Mouse (Mus musculus): ENCODE measurements around the gene Ak7. TPM values are rescaled to one million over a fixed set of nuclear protein-coding genes. Genes with fewer than 3 reads are reported as not detected.

The Ak7 gene
- total RNA-seq (2015; ENCODE audit: low replicate concordance) (not detected in 2 replicates), total RNA-seq (2017; ENCODE audit: low replicate concordance) (not detected in 2 replicates)

- peak; percentile 97 for ATAC-seq (replicated peaks; ENCODE audit: low FRiP score, poor library complexity, severe bottlenecking)
These were observed at the start of gene Ak7 for GRCm38 (mm10) chr12:105705799-105706487. Gene Ak7, plus strand, starts transcription at chr12:105705976.

DNA sequence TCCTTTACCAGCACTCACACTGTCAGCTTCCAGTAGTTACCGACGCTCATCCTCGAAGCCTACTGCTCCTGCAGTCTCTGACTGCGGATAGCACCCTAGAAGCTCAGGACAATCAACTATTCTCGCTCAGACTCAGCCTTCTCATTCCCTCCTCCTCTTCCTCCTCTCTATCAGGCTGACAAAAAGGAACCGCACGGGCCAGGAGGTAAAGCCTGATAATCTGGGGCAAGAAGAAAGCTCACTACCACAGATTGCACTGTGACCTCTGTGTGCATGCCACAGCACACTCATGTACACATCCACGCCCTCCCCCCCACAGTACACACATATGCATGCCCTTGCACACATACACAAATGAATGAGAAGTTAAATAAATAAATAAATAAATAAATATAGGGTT, 29.5 kb upstream of the Ak7 start:
- no peak for ATAC-seq (replicated peaks; ENCODE audit: low FRiP score, poor library complexity, severe bottlenecking)

- no peak for ATAC-seq (replicated peaks; ENCODE audit: low FRiP score, poor library complexity, severe bottlenecking)
These were observed 27.6 kb upstream of the Ak7 start for GRCm38 (mm10) chr12:105678211-105678610.

GRCm38 (mm10) chr12:105678762-105679161, 27.0 kb upstream of the Ak7 start:
- no peak for ATAC-seq (replicated peaks; ENCODE audit: low FRiP score, poor library complexity, severe bottlenecking)

DNA sequence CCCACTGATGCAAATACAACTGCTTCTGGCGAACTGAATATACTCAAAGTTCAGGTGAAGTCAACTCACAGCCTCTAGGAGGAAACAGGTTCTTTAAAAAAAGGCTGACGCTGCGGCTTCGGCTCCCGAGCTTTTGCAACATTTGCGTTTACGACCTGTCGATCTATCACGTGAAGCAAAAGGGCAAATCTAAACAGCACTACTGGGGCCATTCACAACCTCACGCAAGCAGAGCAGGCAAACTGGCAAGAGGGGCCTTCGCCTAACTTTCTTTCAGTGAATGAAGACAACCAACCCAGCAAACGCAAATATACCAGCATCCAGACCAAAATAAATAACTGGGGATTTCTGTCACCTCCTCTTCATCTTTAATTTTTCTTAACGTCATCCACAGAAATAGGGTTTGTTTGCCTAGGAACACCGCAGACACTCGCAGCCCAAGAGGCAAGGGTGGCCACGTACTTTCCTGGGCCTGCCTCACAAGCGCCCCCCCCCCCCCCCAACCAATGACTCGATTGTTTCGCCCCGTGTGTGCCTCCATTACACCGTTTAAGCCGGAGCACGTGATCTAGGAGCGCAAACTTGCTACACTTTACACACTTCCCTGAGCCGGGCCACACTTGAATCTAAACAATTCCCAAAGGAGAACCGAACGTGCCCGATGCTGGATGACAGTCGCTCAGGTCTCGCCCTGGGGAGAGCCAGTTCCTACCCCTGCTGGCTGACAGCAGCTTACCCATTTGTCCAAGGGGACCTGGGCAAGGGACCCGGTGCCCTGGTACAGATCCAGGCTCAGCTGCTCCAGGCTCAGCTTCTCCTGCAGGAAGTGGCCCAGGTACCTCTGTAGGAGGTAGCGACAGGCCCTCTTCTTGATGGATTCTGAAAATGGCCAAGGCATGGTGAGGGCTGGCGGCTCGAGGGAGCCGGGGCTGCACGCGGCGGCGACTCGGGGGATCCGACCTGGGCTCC, 21.6 kb upstream of the Ak7 start, which contains the start of gene Gskip:
Gene Gskip, plus strand, starts transcription at position 897 of the 969 bp plus-strand sequence.
- ATAC-seq (replicated peaks; ENCODE audit: low FRiP score, poor library complexity, severe bottlenecking): peak; percentile 47

DNA sequence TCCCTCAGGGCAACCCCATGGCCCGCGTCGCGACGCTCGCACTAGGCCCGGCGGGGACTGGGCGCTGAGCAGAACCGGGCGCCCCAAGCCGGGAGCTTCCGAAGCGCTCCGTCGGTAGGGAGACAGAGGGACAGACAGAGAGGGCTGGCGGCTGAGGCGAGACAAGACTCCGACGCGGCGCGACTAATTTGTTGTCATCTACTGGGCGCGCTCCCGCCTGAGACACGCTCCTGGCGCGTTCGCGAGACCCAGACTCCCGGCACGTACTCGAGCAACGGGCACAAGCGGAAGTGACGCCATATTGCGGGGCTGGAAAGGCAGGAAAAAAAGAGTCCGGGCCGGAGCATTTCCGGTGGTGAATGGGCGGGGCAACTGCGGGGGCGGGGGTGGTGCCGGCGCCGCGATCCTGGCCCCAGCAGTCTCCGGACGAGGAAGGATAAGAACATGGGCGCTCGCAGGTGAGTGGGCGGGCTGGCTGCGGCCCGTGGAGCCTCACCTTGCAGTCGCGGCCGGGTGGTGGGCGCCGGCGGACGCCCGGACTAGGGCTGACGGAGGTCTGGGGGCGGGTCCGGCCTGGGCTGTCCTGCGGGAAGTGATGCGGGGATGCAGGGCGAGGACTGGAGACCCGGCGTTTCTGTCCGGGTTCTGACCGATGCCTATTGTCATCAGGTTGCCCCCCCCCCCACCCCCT, 20.6 kb upstream of the Ak7 start, which contains the start of gene Atg2b:
Gene Atg2b, minus strand, starts transcription at position 211 of the 691 bp plus-strand sequence.
- peak; percentile 90 for ATAC-seq (replicated peaks; ENCODE audit: low FRiP score, poor library complexity, severe bottlenecking)

- ATAC-seq (replicated peaks; ENCODE audit: low FRiP score, poor library complexity, severe bottlenecking): no peak
These were observed 19.0 kb upstream of the Ak7 start for GRCm38 (mm10) chr12:105686791-105687190.

DNA sequence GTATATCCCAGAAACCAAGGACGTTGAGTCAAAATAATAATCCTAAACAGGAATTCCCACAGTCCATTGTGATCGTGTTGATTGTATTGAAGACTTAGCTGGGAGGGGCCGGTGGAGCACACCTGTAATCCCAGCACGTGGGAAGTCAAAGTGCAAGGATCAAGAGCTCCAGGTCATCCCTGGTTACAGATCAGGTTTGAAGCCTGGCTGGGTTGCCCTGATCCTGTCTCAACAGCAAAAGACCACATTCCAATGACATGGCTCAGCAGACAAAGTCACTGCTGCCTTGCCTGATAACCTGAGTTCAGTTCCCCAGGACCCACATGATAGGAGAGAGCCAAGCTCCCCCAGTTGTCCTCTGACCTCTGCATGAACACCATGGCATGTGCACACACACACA, 18.4 kb upstream of the Ak7 start:
- no peak for ATAC-seq (replicated peaks; ENCODE audit: low FRiP score, poor library complexity, severe bottlenecking)

- no peak for ATAC-seq (replicated peaks; ENCODE audit: low FRiP score, poor library complexity, severe bottlenecking)
These were observed 17.2 kb upstream of the Ak7 start for GRCm38 (mm10) chr12:105688546-105688945.

DNA sequence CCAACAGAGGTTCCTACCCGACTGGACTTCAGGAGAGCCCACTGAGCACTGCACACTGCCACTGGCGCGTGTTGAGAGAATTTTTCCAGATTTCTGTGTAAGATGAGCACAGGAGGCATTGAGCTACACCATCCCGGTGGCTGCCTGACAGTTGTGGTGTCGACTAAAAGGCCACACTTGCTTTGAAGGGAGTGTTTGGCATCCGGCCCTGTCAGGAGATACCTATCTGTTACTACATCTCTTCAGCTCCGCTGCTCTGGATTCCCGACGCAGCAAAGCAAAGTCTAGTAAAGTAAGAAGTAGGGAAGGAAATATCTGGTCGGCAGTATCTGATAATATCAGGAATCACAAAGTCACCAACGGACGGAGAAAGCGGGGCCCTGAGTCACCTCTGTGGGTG, 16.3 kb upstream of the Ak7 start:
- ATAC-seq (replicated peaks; ENCODE audit: low FRiP score, poor library complexity, severe bottlenecking): no peak

DNA sequence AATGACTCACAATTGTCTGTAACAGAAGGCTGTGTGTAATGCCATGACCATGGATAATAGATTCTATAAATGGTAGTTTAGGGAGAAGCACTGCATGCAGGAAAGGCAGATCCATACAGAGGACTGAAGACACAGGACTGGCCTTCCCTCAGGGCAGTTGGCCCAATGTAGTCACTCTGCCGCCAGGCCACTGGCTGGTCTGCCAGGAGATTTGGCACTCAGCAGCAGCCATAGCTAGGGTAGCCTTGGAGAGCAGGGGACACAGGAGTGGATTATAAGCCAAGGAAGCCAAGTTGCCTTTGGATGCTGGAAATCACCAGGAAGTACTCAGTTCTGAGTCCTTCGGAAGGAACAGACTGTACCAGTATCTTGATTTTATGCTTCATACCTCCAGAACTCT, 11.8 kb upstream of the Ak7 start:
- no peak for ATAC-seq (replicated peaks; ENCODE audit: low FRiP score, poor library complexity, severe bottlenecking)

GRCm38 (mm10) chr12:105695848-105696247, 9.9 kb upstream of the Ak7 start:
- ATAC-seq (replicated peaks; ENCODE audit: low FRiP score, poor library complexity, severe bottlenecking): no peak

GRCm38 (mm10) chr12:105697104-105697780, 8.5 kb upstream of the Ak7 start:
- ATAC-seq (replicated peaks; ENCODE audit: low FRiP score, poor library complexity, severe bottlenecking): no peak

DNA sequence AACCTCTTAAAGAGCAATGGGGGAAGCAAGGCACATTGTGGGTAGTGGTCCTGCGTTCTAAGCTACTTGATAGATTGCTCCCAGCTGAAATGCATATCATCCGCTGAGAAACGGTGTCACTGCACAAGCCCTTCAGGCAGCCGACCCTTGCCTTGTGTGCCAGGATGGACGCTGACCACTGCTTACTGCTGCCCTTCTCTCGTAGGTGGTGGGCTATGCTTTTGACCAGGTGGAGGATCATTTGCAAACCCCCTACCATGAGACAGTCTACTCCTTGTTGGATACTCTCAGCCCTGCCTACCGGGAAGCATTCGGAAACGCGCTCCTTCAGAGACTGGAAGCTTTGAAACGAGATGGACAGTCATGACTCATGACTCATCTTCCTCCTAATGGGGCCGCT, 5.3 kb upstream of the Ak7 start:
- no peak for ATAC-seq (replicated peaks; ENCODE audit: low FRiP score, poor library complexity, severe bottlenecking)

DNA sequence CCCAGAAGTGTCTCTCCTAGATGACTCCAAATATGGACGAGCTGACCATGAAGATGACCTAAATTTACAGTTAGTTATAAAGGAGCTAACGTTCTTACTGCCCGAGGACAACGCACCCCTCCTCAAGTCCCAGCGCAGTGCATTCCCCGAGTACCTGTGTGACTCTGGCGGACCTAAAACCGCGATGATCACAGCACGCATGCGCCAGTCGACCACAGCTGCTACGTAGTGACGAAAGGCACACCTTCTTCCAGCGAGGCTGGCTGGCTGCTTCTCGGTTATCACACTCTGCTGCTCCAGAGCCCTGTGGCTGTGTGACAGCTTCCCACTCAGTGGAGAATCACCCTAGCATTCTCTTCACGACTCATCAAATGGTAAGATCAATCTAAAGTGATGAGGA, 12.8 kb downstream of the Ak7 start:
- ATAC-seq (replicated peaks; ENCODE audit: low FRiP score, poor library complexity, severe bottlenecking): peak; percentile 63

GRCm38 (mm10) chr12:105720196-105720595, 14.4 kb downstream of the Ak7 start:
- ATAC-seq (replicated peaks; ENCODE audit: low FRiP score, poor library complexity, severe bottlenecking): no peak

DNA sequence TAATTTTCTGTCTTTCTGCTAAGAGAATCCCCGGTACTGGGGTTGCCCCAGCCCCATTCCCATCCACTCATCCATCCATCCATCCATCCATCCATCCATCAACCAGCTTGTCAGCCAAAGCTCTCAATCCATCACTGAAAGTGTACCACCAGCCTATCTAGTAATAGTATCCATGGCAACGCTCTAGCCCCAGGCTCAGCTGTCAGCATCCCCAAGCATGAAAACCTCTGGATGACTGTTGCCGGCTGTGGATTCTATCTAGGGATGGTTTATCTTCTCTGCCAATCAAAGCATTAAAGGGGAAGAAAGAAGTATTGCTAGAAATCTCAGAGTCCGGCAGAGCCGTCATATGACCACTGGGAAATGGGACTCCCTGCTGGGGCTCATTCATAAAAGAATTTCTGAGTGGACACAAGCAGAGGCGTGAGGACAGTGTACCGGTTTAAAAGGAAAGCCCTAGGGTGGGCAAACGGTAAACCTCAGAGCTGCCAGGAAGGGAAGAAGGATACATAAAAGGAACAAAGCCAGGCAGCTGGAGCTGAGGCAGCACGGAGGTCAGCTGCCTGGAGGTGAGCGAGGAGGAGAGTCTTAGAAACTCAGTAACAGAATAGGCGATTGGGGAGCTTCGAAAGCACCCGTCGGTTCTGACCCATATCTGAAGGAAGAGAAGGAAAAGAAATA, 15.8 kb downstream of the Ak7 start:
- ATAC-seq (replicated peaks; ENCODE audit: low FRiP score, poor library complexity, severe bottlenecking): no peak

DNA sequence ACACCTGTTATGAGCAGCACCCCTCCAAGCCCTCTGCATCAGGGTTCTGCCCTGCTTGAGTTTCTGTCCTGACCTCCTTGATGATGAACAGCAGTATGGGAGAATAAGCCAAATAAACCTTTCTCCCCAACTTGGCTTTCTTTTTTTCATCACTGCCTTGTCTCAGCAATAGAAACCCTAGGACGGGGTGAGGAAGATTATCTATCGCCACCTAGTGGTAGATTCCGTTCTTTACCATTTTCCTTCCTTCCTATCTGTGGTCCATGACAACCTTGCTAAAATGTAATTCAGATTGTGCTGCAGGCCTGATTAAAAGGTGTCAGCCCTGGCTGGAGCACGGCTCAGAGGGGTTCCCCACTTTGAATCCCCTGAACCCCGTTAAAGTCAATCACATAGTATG, 16.9 kb downstream of the Ak7 start:
- ATAC-seq (replicated peaks; ENCODE audit: low FRiP score, poor library complexity, severe bottlenecking): peak; percentile 64; the same call in 1 of the 2 replicates

- no peak for ATAC-seq (replicated peaks; ENCODE audit: low FRiP score, poor library complexity, severe bottlenecking)
These were observed 18.8 kb downstream of the Ak7 start for GRCm38 (mm10) chr12:105724616-105725015.
